Mouse (Mus musculus) thymus, adult 2 months (tissue): ENCODE data around the gene Mfap5.

Experiments
- CTCF ChIP-seq: fragments of 200-500 bp; IDR thresholded peaks from 2 replicates; pipeline ENCODE4 v1.5.1; 2012; ENCODE audit warnings: mild to moderate bottlenecking, control low read depth, low read length, moderate library complexity, borderline replicate concordance; ENCODE audit not compliant: control insufficient read depth, poor library complexity, insufficient read depth; ENCODE audit errors: extremely low read depth
- POLR2A ChIP-seq: fragments of 200-500 bp; IDR thresholded peaks from 2 replicates; pipeline ENCODE4 v1.6.1; 2012; ENCODE audit warnings: mild to moderate bottlenecking, low read length, control low read depth, moderate library complexity; ENCODE audit not compliant: control insufficient read depth, poor library complexity, insufficient read depth; ENCODE audit errors: extremely low read depth

DNA sequence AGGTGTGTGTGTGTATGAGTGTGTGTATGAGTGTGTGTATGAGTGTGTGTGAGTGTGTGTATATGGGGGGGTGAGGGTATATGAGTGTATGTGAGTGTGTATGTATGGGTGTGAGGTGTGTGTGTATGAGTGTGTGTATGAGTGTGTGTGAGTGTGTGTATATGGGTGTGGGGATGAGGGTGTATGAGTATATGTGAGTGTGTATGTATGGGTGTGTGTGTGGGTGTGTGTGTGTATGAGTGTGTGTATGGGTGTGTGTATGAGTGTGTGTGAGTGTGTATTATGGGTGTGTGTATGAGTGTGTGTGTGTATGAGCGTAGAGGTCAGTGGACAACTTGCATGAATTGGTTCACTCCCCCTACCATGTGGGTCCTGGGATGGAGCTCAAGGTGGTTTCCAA lies 39.0 kb downstream of the Mfap5 start:
- TF ChIP-seq POLR2A (no peak), CTCF (no peak)
